Mouse (Mus musculus) ovary, postnatal 14 days (tissue): ENCODE measurements around the gene Vapa.
"Not testable (repeated sequence)": the region's sequence is repeated elsewhere in the genome, so short reads cannot be mapped to it uniquely, and the experiment has no call there.

Experiments
- DNase-seq: peaks from one replicate; pipeline ENCODE4 v3.0.0; 2022; ENCODE audit warnings: low spot score

The Vapa gene

GRCm38 (mm10) chr17:65613463-65614412 is at the start of gene Vapa:
Gene Vapa (minus strand): TSS chr17:65613555.
- peak; percentile 98 for DNase-seq

GRCm38 (mm10) chr17:65662662-65663061 is 49.3 kb upstream of the Vapa start:
- no peak for DNase-seq

GRCm38 (mm10) chr17:65658416-65658815 is 45.1 kb upstream of the Vapa start:
- no peak for DNase-seq

- no peak for DNase-seq
Observed at GRCm38 (mm10) chr17:65657958-65658357, 44.6 kb upstream of the Vapa start.

- no peak for DNase-seq
Observed at GRCm38 (mm10) chr17:65656731-65657130, 43.4 kb upstream of the Vapa start.

GRCm38 (mm10) chr17:65656076-65656475 is 42.7 kb upstream of the Vapa start:
- no peak for DNase-seq

- no peak for DNase-seq
Observed at GRCm38 (mm10) chr17:65655608-65656007, 42.3 kb upstream of the Vapa start.

GRCm38 (mm10) chr17:65650598-65650997 is 37.2 kb upstream of the Vapa start:
- DNase-seq, result no peak

GRCm38 (mm10) chr17:65649175-65649493 is 35.8 kb upstream of the Vapa start:
- DNase-seq, result no peak

- no peak for DNase-seq
Observed at GRCm38 (mm10) chr17:65648371-65649174, 35.2 kb upstream of the Vapa start.

GRCm38 (mm10) chr17:65647961-65648360 is 34.6 kb upstream of the Vapa start:
- no peak for DNase-seq

- no peak for DNase-seq
Observed at GRCm38 (mm10) chr17:65647226-65647625, 33.9 kb upstream of the Vapa start.

- no peak for DNase-seq
Observed at GRCm38 (mm10) chr17:65643579-65643978, 30.2 kb upstream of the Vapa start.

- DNase-seq, result no peak
Observed at GRCm38 (mm10) chr17:65643051-65643521, 29.7 kb upstream of the Vapa start.

- DNase-seq, result no peak
Observed at GRCm38 (mm10) chr17:65642578-65642991, 29.2 kb upstream of the Vapa start.

- no peak for DNase-seq
Observed at GRCm38 (mm10) chr17:65641734-65642218, 28.4 kb upstream of the Vapa start, which contains the start of gene Txndc2. Gene Txndc2 (minus strand): TSS chr17:65642168.

- DNase-seq, result no peak
Observed at GRCm38 (mm10) chr17:65639144-65639543, 25.8 kb upstream of the Vapa start.

- no peak for DNase-seq
Observed at GRCm38 (mm10) chr17:65635715-65636360, 22.5 kb upstream of the Vapa start.

- DNase-seq, result no peak
Observed at GRCm38 (mm10) chr17:65629943-65630342, 16.6 kb upstream of the Vapa start.

GRCm38 (mm10) chr17:65628823-65629532 is 15.6 kb upstream of the Vapa start:
- DNase-seq, result not testable (repeated sequence)

GRCm38 (mm10) chr17:65626301-65626700 is 12.9 kb upstream of the Vapa start:
- no peak for DNase-seq
